Mouse (Mus musculus): Measurements from ENCODE around the gene Lrrc4c. TPM values are rescaled to one million over a fixed set of nuclear protein-coding genes. Genes with fewer than 3 reads are reported as not detected.

Lrrc4c gene
- polyA plus RNA-seq, 1 experiment from 2014 or later: 0.49 TPM

DNA sequence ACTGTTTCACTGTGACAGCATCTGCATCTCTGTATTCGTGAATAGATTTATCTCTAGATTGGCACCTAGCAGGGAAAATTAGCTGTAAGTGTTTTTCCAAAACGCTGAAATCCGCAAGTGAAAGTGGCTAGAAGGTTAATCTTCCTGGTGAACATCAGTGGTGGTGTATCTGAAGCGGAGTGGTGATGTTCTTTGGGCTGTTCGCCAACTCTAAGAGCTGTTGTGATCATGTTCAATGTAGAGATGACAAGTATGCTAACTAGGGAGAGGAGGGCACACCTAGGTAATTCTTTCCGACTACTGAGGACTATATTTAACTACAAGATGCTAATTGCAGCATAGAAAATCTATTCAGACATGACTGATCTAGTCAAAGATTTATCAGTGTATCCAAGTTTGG, 1.7 kb downstream of the Lrrc4c start:
- H3K9me3 ChIP-seq (ENCODE audit: control insufficient read depth, low read length): no peaks in the 10 kb centered on the region
- no peaks in the 10 kb centered on the region for H3K36me3 ChIP-seq (ENCODE audit: control insufficient read depth, insufficient read depth, low read length)
- no peak for ATAC-seq (ENCODE audit: low read depth)
- H3K4me3 ChIP-seq (ENCODE audit: low read length): no peak overlapping the region
- no peaks in the 10 kb centered on the region for H3K27me3 ChIP-seq (ENCODE audit: control insufficient read depth, insufficient read depth, low read depth, low read length)
- no peak overlapping the region for H3K9ac ChIP-seq (ENCODE audit: low read length)
- 35% methylated on average over 6 of the region's 6 CpGs for WGBS
- no peaks in the 10 kb centered on the region for H3K4me1 ChIP-seq (replicated peaks; ENCODE audit: control insufficient read depth, insufficient read depth, low read length)
- no peak overlapping the region for H3K4me2 ChIP-seq (ENCODE audit: low read depth, low read length)
- H3K27ac ChIP-seq (ENCODE audit: low read length): no peak overlapping the region

GRCm38 (mm10) chr2:96334652-96335051, 16.7 kb downstream of the Lrrc4c start:
- no peak overlapping the region for H3K4me2 ChIP-seq (ENCODE audit: low read depth, low read length)
- H3K27me3 ChIP-seq (ENCODE audit: control insufficient read depth, insufficient read depth, low read depth, low read length): no peaks in the 10 kb centered on the region
- H3K9me3 ChIP-seq (ENCODE audit: control insufficient read depth, low read length): no peaks in the 10 kb centered on the region
- H3K27ac ChIP-seq (ENCODE audit: low read length): no peak overlapping the region
- H3K9ac ChIP-seq (ENCODE audit: low read length): no peak overlapping the region
- 43% methylated on average over 3 of the region's 3 CpGs for WGBS
- no peak for ATAC-seq (ENCODE audit: low read depth)
- H3K4me3 ChIP-seq (ENCODE audit: low read length): no peak overlapping the region
- H3K36me3 ChIP-seq (ENCODE audit: control insufficient read depth, insufficient read depth, low read length): no peaks in the 10 kb centered on the region
- no peaks in the 10 kb centered on the region for H3K4me1 ChIP-seq (replicated peaks; ENCODE audit: control insufficient read depth, insufficient read depth, low read length)

GRCm38 (mm10) chr2:96337354-96337753, 19.4 kb downstream of the Lrrc4c start:
- H3K4me2 ChIP-seq (ENCODE audit: low read depth, low read length): no peak overlapping the region
- no peak overlapping the region for H3K9ac ChIP-seq (ENCODE audit: low read length)
- H3K27ac ChIP-seq (ENCODE audit: low read length): no peak overlapping the region
- H3K36me3 ChIP-seq (ENCODE audit: control insufficient read depth, insufficient read depth, low read length): no peaks in the 10 kb centered on the region
- WGBS: 25% methylated on average over 1 of the region's 1 CpGs
- H3K9me3 ChIP-seq (ENCODE audit: control insufficient read depth, low read length): no peaks in the 10 kb centered on the region
- H3K4me1 ChIP-seq (replicated peaks; ENCODE audit: control insufficient read depth, insufficient read depth, low read length): no peaks in the 10 kb centered on the region
- no peak overlapping the region for H3K4me3 ChIP-seq (ENCODE audit: low read length)
- no peaks in the 10 kb centered on the region for H3K27me3 ChIP-seq (ENCODE audit: control insufficient read depth, insufficient read depth, low read depth, low read length)
- no peak for ATAC-seq (ENCODE audit: low read depth)

- Histone ChIP-seq H3K4me1 (replicated peaks; ENCODE audit: control insufficient read depth, insufficient read depth, low read length) (no peaks in the 10 kb centered on the region), H3K4me3 (ENCODE audit: low read length) (no peak overlapping the region), H3K9me3 (ENCODE audit: control insufficient read depth, low read length) (no peaks in the 10 kb centered on the region), H3K9ac (ENCODE audit: low read length) (no peak overlapping the region), H3K27ac (ENCODE audit: low read length) (no peak overlapping the region), H3K27me3 (ENCODE audit: control insufficient read depth, insufficient read depth, low read depth, low read length) (no peaks in the 10 kb centered on the region), H3K4me2 (ENCODE audit: low read depth, low read length) (no peak overlapping the region), H3K36me3 (ENCODE audit: control insufficient read depth, insufficient read depth, low read length) (no peaks in the 10 kb centered on the region)
- ATAC-seq (ENCODE audit: low read depth): no peak
- 92% methylated on average over 1 of the region's 1 CpGs for WGBS
Measured at GRCm38 (mm10) chr2:96401186-96401811, 83.3 kb downstream of the Lrrc4c start.

GRCm38 (mm10) chr2:96402514-96402913, 84.5 kb downstream of the Lrrc4c start:
- H3K9ac ChIP-seq (ENCODE audit: low read length): no peak overlapping the region
- H3K4me3 ChIP-seq (ENCODE audit: low read length): no peak overlapping the region
- H3K4me2 ChIP-seq (ENCODE audit: low read depth, low read length): no peak overlapping the region
- no peaks in the 10 kb centered on the region for H3K4me1 ChIP-seq (replicated peaks; ENCODE audit: control insufficient read depth, insufficient read depth, low read length)
- no peak overlapping the region for H3K27ac ChIP-seq (ENCODE audit: low read length)
- no peaks in the 10 kb centered on the region for H3K27me3 ChIP-seq (ENCODE audit: control insufficient read depth, insufficient read depth, low read depth, low read length)
- no peaks in the 10 kb centered on the region for H3K36me3 ChIP-seq (ENCODE audit: control insufficient read depth, insufficient read depth, low read length)
- 51% methylated on average over 2 of the region's 2 CpGs for WGBS
- no peaks in the 10 kb centered on the region for H3K9me3 ChIP-seq (ENCODE audit: control insufficient read depth, low read length)
- ATAC-seq (ENCODE audit: low read depth): no peak

GRCm38 (mm10) chr2:96406856-96407255, 88.9 kb downstream of the Lrrc4c start:
- Histone ChIP-seq H3K9ac (ENCODE audit: low read length) (no peak overlapping the region), H3K4me2 (ENCODE audit: low read depth, low read length) (no peak overlapping the region), H3K4me1 (replicated peaks; ENCODE audit: control insufficient read depth, insufficient read depth, low read length) (no peaks in the 10 kb centered on the region), H3K27ac (ENCODE audit: low read length) (no peak overlapping the region), H3K36me3 (ENCODE audit: control insufficient read depth, insufficient read depth, low read length) (no peaks in the 10 kb centered on the region), H3K9me3 (ENCODE audit: control insufficient read depth, low read length) (no peaks in the 10 kb centered on the region), H3K4me3 (ENCODE audit: low read length) (no peak overlapping the region), H3K27me3 (ENCODE audit: control insufficient read depth, insufficient read depth, low read depth, low read length) (no peaks in the 10 kb centered on the region)
- WGBS: 85% methylated on average over 8 of the region's 8 CpGs
- no peak for ATAC-seq (ENCODE audit: low read depth)

DNA sequence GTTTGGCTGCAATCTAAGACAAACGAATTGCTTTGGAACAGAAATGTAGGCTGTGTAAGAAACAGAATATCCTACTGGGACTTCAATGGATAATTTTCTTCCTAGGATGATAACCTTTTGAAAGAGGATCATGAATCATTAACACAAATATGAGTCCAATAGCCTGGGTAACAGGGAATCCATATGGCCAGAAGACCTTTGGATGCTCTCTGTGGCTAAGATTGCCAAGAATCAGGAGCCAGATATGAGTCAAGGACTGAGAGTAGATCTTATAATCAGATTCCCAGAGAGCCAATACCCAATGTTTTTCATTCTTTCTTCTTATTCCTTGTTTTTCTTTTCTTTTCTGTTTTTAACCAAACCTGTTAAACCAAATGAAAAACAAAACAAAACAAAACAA, 93.2 kb downstream of the Lrrc4c start:
- Histone ChIP-seq H3K9me3 (ENCODE audit: control insufficient read depth, low read length) (no peaks in the 10 kb centered on the region), H3K4me3 (ENCODE audit: low read length) (no peak overlapping the region), H3K9ac (ENCODE audit: low read length) (no peak overlapping the region), H3K4me1 (replicated peaks; ENCODE audit: control insufficient read depth, insufficient read depth, low read length) (no peaks in the 10 kb centered on the region), H3K4me2 (ENCODE audit: low read depth, low read length) (no peak overlapping the region), H3K27ac (ENCODE audit: low read length) (no peak overlapping the region), H3K36me3 (ENCODE audit: control insufficient read depth, insufficient read depth, low read length) (no peaks in the 10 kb centered on the region), H3K27me3 (ENCODE audit: control insufficient read depth, insufficient read depth, low read depth, low read length) (no peaks in the 10 kb centered on the region)
- 83% methylated on average over 1 of the region's 1 CpGs for WGBS
- no peak for ATAC-seq (ENCODE audit: low read depth)

- no peak for ATAC-seq (ENCODE audit: low read depth)
- no peaks in the 10 kb centered on the region for H3K9me3 ChIP-seq (ENCODE audit: control insufficient read depth, low read length)
- H3K27ac ChIP-seq (ENCODE audit: low read length): no peak overlapping the region
- H3K4me2 ChIP-seq (ENCODE audit: low read depth, low read length): no peak overlapping the region
- H3K27me3 ChIP-seq (ENCODE audit: control insufficient read depth, insufficient read depth, low read depth, low read length): no peaks in the 10 kb centered on the region
- H3K4me1 ChIP-seq (replicated peaks; ENCODE audit: control insufficient read depth, insufficient read depth, low read length): no peaks in the 10 kb centered on the region
- H3K9ac ChIP-seq (ENCODE audit: low read length): no peak overlapping the region
- no peaks in the 10 kb centered on the region for H3K36me3 ChIP-seq (ENCODE audit: control insufficient read depth, insufficient read depth, low read length)
- no peak overlapping the region for H3K4me3 ChIP-seq (ENCODE audit: low read length)
Measured at GRCm38 (mm10) chr2:96461566-96461965, 143.6 kb downstream of the Lrrc4c start.

DNA sequence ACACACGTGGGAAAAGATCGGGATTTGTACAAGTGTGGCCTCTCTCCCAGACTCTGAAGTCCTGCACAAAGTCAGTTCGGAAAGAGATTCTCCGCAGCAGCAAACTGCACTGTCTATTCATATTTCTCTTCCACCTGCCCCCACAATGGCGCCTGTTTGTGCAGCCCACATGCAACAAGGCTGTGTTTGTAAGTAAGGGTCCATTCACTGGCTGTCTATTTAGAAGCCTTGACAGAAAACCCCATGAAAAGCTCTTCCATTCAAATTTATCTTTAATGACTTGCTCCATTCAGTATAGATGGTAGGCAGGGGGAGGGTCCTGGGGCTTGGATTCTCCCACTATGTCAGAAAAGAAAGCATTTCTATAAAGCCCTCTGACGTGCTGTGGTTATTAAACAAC, 157.7 kb downstream of the Lrrc4c start:
- Histone ChIP-seq H3K27me3 (ENCODE audit: control insufficient read depth, insufficient read depth, low read depth, low read length) (no peaks in the 10 kb centered on the region), H3K4me1 (replicated peaks; ENCODE audit: control insufficient read depth, insufficient read depth, low read length) (no peaks in the 10 kb centered on the region), H3K27ac (ENCODE audit: low read length) (no peak overlapping the region), H3K36me3 (ENCODE audit: control insufficient read depth, insufficient read depth, low read length) (no peaks in the 10 kb centered on the region), H3K4me3 (ENCODE audit: low read length) (no peak overlapping the region), H3K4me2 (ENCODE audit: low read depth, low read length) (no peak overlapping the region), H3K9me3 (ENCODE audit: control insufficient read depth, low read length) (no peaks in the 10 kb centered on the region), H3K9ac (ENCODE audit: low read length) (no peak overlapping the region)
- no peak for ATAC-seq (ENCODE audit: low read depth)
- WGBS: 81% methylated on average over 6 of the region's 6 CpGs

Data from lung, embryonic 16.5 days (tissue).